Mouse (Mus musculus): Measurements from ENCODE around the gene Dact3. TPM values are rescaled to one million over a fixed set of nuclear protein-coding genes. Genes with fewer than 3 reads are reported as not detected.

The Dact3 gene
- polyA plus RNA-seq, 1 experiment = 9.2 TPM

GRCm38 (mm10) chr7:16853302-16853831, 21.8 kb upstream of the Dact3 start:
- WGBS = 90% methylated on average over 14 of the region's 14 CpGs
- no peak overlapping the region for H3K27ac ChIP-seq (ENCODE audit: insufficient read depth, low read length)
- H3K4me3 ChIP-seq (ENCODE audit: extremely low read depth, insufficient read depth, insufficient read length) = no peak overlapping the region
- TF ChIP-seq CTCF (IDR thresholded peaks at IDR 0.05; ENCODE audit: extremely low read depth, insufficient read depth, insufficient read length, insufficient replicate concordance) (no peak), POLR2A (IDR thresholded peaks at IDR 0.05; ENCODE audit: low read depth, low read length) (no peak)
- DNase-seq (ENCODE audit: low read depth in 1 of 2, low spot score in 2 of 2) = no peak
- no peaks in the 10 kb centered on the region for H3K4me1 ChIP-seq (ENCODE audit: control insufficient read depth, insufficient read depth, insufficient read length)
- no peaks in the 10 kb centered on the region for H3K27me3 ChIP-seq (ENCODE audit: control insufficient read depth, insufficient read depth, low read length)
- peaks cover 80% of the 10 kb centered on the region for H3K36me3 ChIP-seq (ENCODE audit: control insufficient read depth, insufficient read depth, low read length)

- Histone ChIP-seq H3K27me3 (ENCODE audit: control insufficient read depth, insufficient read depth, low read length) (no peaks in the 10 kb centered on the region), H3K36me3 (ENCODE audit: control insufficient read depth, insufficient read depth, low read length) (peaks cover 75% of the 10 kb centered on the region), H3K4me1 (ENCODE audit: control insufficient read depth, insufficient read depth, insufficient read length) (no peaks in the 10 kb centered on the region), H3K27ac (ENCODE audit: insufficient read depth, low read length) (no peak overlapping the region), H3K4me3 (ENCODE audit: extremely low read depth, insufficient read depth, insufficient read length) (no peak overlapping the region)
- no peak for TF ChIP-seq POLR2A (IDR thresholded peaks at IDR 0.05; ENCODE audit: low read depth, low read length)
- peak; percentile 76; the same call in 1 of the 2 replicates for TF ChIP-seq CTCF (IDR thresholded peaks at IDR 0.05; ENCODE audit: extremely low read depth, insufficient read depth, insufficient read length, insufficient replicate concordance)
- DNase-seq (ENCODE audit: low read depth in 1 of 2, low spot score in 2 of 2) = peak in 1 of 2 experiments; percentile 58
- WGBS = 48% methylated on average over 17 of the region's 17 CpGs
Measured at GRCm38 (mm10) chr7:16858336-16858735, 16.8 kb upstream of the Dact3 start.

GRCm38 (mm10) chr7:16859902-16860651, 15.0 kb upstream of the Dact3 start:
- no peak overlapping the region for H3K4me3 ChIP-seq (ENCODE audit: extremely low read depth, insufficient read depth, insufficient read length)
- H3K36me3 ChIP-seq (ENCODE audit: control insufficient read depth, insufficient read depth, low read length) = peaks cover 73% of the 10 kb centered on the region
- TF ChIP-seq POLR2A (IDR thresholded peaks at IDR 0.05; ENCODE audit: low read depth, low read length) (no peak), CTCF (IDR thresholded peaks at IDR 0.05; ENCODE audit: extremely low read depth, insufficient read depth, insufficient read length, insufficient replicate concordance) (0 out of 2 replicates have a peak, but pooled peaks have one; percentile 5)
- DNase-seq (ENCODE audit: low read depth in 1 of 2, low spot score in 2 of 2) = peak in 1 of 2 experiments; percentile 51
- 48% methylated on average over 5 of the region's 5 CpGs for WGBS
- no peaks in the 10 kb centered on the region for H3K27me3 ChIP-seq (ENCODE audit: control insufficient read depth, insufficient read depth, low read length)
- no peak overlapping the region for H3K27ac ChIP-seq (ENCODE audit: insufficient read depth, low read length)
- no peaks in the 10 kb centered on the region for H3K4me1 ChIP-seq (ENCODE audit: control insufficient read depth, insufficient read depth, insufficient read length)

- 87% methylated on average over 3 of the region's 3 CpGs for WGBS
- Histone ChIP-seq H3K4me1 (ENCODE audit: control insufficient read depth, insufficient read depth, insufficient read length) (no peaks in the 10 kb centered on the region), H3K4me3 (ENCODE audit: extremely low read depth, insufficient read depth, insufficient read length) (no peak overlapping the region), H3K36me3 (ENCODE audit: control insufficient read depth, insufficient read depth, low read length) (peaks cover 66% of the 10 kb centered on the region), H3K27me3 (ENCODE audit: control insufficient read depth, insufficient read depth, low read length) (no peaks in the 10 kb centered on the region), H3K27ac (ENCODE audit: insufficient read depth, low read length) (no peak overlapping the region)
- DNase-seq (ENCODE audit: low read depth in 1 of 2, low spot score in 2 of 2) = no peak
- TF ChIP-seq CTCF (IDR thresholded peaks at IDR 0.05; ENCODE audit: extremely low read depth, insufficient read depth, insufficient read length, insufficient replicate concordance) (no peak), POLR2A (IDR thresholded peaks at IDR 0.05; ENCODE audit: low read depth, low read length) (no peak)
Measured at GRCm38 (mm10) chr7:16867488-16867887, 7.6 kb upstream of the Dact3 start.

GRCm38 (mm10) chr7:16869497-16869896, 5.6 kb upstream of the Dact3 start:
- Histone ChIP-seq H3K4me3 (ENCODE audit: extremely low read depth, insufficient read depth, insufficient read length) (no peak overlapping the region), H3K4me1 (ENCODE audit: control insufficient read depth, insufficient read depth, insufficient read length) (no peaks in the 10 kb centered on the region), H3K27me3 (ENCODE audit: control insufficient read depth, insufficient read depth, low read length) (no peaks in the 10 kb centered on the region), H3K36me3 (ENCODE audit: control insufficient read depth, insufficient read depth, low read length) (peaks cover 50% of the 10 kb centered on the region), H3K27ac (ENCODE audit: insufficient read depth, low read length) (no peak overlapping the region)
- 93% methylated on average over 16 of the region's 16 CpGs for WGBS
- no peak for TF ChIP-seq CTCF (IDR thresholded peaks at IDR 0.05; ENCODE audit: extremely low read depth, insufficient read depth, insufficient read length, insufficient replicate concordance)
- no peak for TF ChIP-seq POLR2A (IDR thresholded peaks at IDR 0.05; ENCODE audit: low read depth, low read length)
- no peak for DNase-seq (ENCODE audit: low read depth in 1 of 2, low spot score in 2 of 2)

GRCm38 (mm10) chr7:16871600-16871999, 3.5 kb upstream of the Dact3 start:
- H3K27me3 ChIP-seq (ENCODE audit: control insufficient read depth, insufficient read depth, low read length) = no peaks in the 10 kb centered on the region
- TF ChIP-seq POLR2A (IDR thresholded peaks at IDR 0.05; ENCODE audit: low read depth, low read length) = no peak
- no peak overlapping the region for H3K27ac ChIP-seq (ENCODE audit: insufficient read depth, low read length)
- WGBS = 95% methylated on average over 10 of the region's 10 CpGs
- no peak for DNase-seq (ENCODE audit: low read depth in 1 of 2, low spot score in 2 of 2)
- H3K36me3 ChIP-seq (ENCODE audit: control insufficient read depth, insufficient read depth, low read length) = peaks cover 34% of the 10 kb centered on the region
- H3K4me3 ChIP-seq (ENCODE audit: extremely low read depth, insufficient read depth, insufficient read length) = no peak overlapping the region
- peaks cover 6% of the 10 kb centered on the region for H3K4me1 ChIP-seq (ENCODE audit: control insufficient read depth, insufficient read depth, insufficient read length)

GRCm38 (mm10) chr7:16872478-16872877, 2.6 kb upstream of the Dact3 start:
- Histone ChIP-seq H3K4me3 (ENCODE audit: extremely low read depth, insufficient read depth, insufficient read length) (no peak overlapping the region), H3K36me3 (ENCODE audit: control insufficient read depth, insufficient read depth, low read length) (peaks cover 27% of the 10 kb centered on the region), H3K27me3 (ENCODE audit: control insufficient read depth, insufficient read depth, low read length) (no peaks in the 10 kb centered on the region), H3K27ac (ENCODE audit: insufficient read depth, low read length) (no peak overlapping the region), H3K4me1 (ENCODE audit: control insufficient read depth, insufficient read depth, insufficient read length) (peaks cover 6% of the 10 kb centered on the region)
- 97% methylated on average over 9 of the region's 9 CpGs for WGBS
- TF ChIP-seq CTCF (IDR thresholded peaks at IDR 0.05; ENCODE audit: extremely low read depth, insufficient read depth, insufficient read length, insufficient replicate concordance) (no peak), POLR2A (IDR thresholded peaks at IDR 0.05; ENCODE audit: low read depth, low read length) (no peak)
- DNase-seq (ENCODE audit: low read depth in 1 of 2, low spot score in 2 of 2) = no peak

All from spleen, adult 2 months (tissue).